ENCODE assay signal across 16 mouse cellular contexts in the genomic region with DNA sequence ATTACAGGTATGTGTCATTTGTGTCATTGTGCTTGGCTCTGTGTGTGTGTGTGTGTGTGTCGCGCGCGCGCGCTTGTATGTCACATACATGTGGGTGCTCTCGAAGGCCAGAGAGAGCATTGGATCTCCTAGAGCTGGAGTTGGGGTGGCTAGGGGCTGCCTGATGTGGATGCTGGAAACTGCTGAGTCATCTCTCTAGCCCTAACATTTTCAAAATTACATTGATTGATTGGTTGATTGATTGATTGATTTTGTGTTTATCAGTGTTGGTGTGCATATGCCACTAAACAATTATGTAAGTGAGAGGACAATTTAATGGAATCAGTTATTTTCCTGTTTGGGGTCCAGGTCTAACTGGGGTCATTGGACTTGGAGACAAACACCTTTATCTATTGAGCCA.
"Had no signal": no experiment of that assay in that cellular context is flagged by ENCODE, and none has a peak within 500 bp of the region (broad histone marks: within the 10 kb centered on the region; RNA-seq: fewer than 3 reads in every experiment).

No protein-coding gene starts in this region.

- H3K4me3 ChIP-seq: neural tube, embryonic 13.5 days; neural tube, embryonic 15.5 days; stomach, embryonic 15.5 days had no signal

- DNase-seq: retina, postnatal 1 day; right cerebral cortex, adult 18-20 months; right cerebral cortex, postnatal 14 days; right cerebral cortex, postnatal 25 days; right cerebral cortex, postnatal 4 days; spleen, adult 18-20 months; thymus, adult 18-20 months; thymus, adult 2 months; thymus, postnatal 14 days; thymus, postnatal 25 days; thymus, postnatal 36 days; thymus, postnatal 4 days had no signal

- H3K27me3 ChIP-seq: neural tube, embryonic 13.5 days; neural tube, embryonic 15.5 days; stomach, embryonic 15.5 days had no signal

- H3K27ac ChIP-seq: neural tube, embryonic 13.5 days; neural tube, embryonic 15.5 days; stomach, embryonic 15.5 days; stomach, postnatal 0 days had no signal

- H3K9ac ChIP-seq: neural tube, embryonic 13.5 days; neural tube, embryonic 15.5 days; stomach, embryonic 15.5 days had no signal

- H3K36me3 ChIP-seq: stomach, embryonic 15.5 days had no signal

- H3K4me1 ChIP-seq: neural tube, embryonic 13.5 days; neural tube, embryonic 15.5 days; stomach, embryonic 15.5 days had no signal

- H3K4me2 ChIP-seq: neural tube, embryonic 13.5 days; neural tube, embryonic 15.5 days; stomach, embryonic 15.5 days had no signal

- H3K9me3 ChIP-seq: neural tube, embryonic 13.5 days; neural tube, embryonic 15.5 days; stomach, embryonic 15.5 days had no signal
